Mouse (Mus musculus): ENCODE measurements around the gene Foxo3. TPM values are rescaled to one million over a fixed set of nuclear protein-coding genes. Genes with fewer than 3 reads are reported as not detected.

Foxo3 gene
- total RNA-seq, 1 experiment from 2014 or later: 80.1 TPM

GRCm38 (mm10) chr10:42203321-42204155, 73.0 kb downstream of the Foxo3 start:
- ATAC-seq (ENCODE audit: extremely low read depth, insufficient number of reproducible peaks, low FRiP score, poor library complexity, severe bottlenecking): no peak

GRCm38 (mm10) chr10:42202561-42202960, 74.0 kb downstream of the Foxo3 start:
- no peak for ATAC-seq (ENCODE audit: extremely low read depth, insufficient number of reproducible peaks, low FRiP score, poor library complexity, severe bottlenecking)

- peak; percentile 11; the same call in 1 of the 2 replicates for ATAC-seq (ENCODE audit: extremely low read depth, insufficient number of reproducible peaks, low FRiP score, poor library complexity, severe bottlenecking)
Measured at GRCm38 (mm10) chr10:42199472-42199871, 77.1 kb downstream of the Foxo3 start.

- no peak for ATAC-seq (ENCODE audit: extremely low read depth, insufficient number of reproducible peaks, low FRiP score, poor library complexity, severe bottlenecking)
Measured at GRCm38 (mm10) chr10:42198682-42199081, 77.9 kb downstream of the Foxo3 start.

GRCm38 (mm10) chr10:42194784-42195183, 81.8 kb downstream of the Foxo3 start:
- ATAC-seq (ENCODE audit: extremely low read depth, insufficient number of reproducible peaks, low FRiP score, poor library complexity, severe bottlenecking): no peak

- no peak for ATAC-seq (ENCODE audit: extremely low read depth, insufficient number of reproducible peaks, low FRiP score, poor library complexity, severe bottlenecking)
Measured at GRCm38 (mm10) chr10:42193981-42194380, 82.6 kb downstream of the Foxo3 start.

GRCm38 (mm10) chr10:42192951-42193350, 83.6 kb downstream of the Foxo3 start:
- peak; percentile 28; the same call in 1 of the 2 replicates for ATAC-seq (ENCODE audit: extremely low read depth, insufficient number of reproducible peaks, low FRiP score, poor library complexity, severe bottlenecking)

- ATAC-seq (ENCODE audit: extremely low read depth, insufficient number of reproducible peaks, low FRiP score, poor library complexity, severe bottlenecking): no peak
Measured at GRCm38 (mm10) chr10:42189674-42190434, 86.7 kb downstream of the Foxo3 start.

- ATAC-seq (ENCODE audit: extremely low read depth, insufficient number of reproducible peaks, low FRiP score, poor library complexity, severe bottlenecking): no peak
Measured at GRCm38 (mm10) chr10:42189037-42189436, 87.5 kb downstream of the Foxo3 start.

GRCm38 (mm10) chr10:42188091-42188490, 88.5 kb downstream of the Foxo3 start:
- ATAC-seq (ENCODE audit: extremely low read depth, insufficient number of reproducible peaks, low FRiP score, poor library complexity, severe bottlenecking): no peak

GRCm38 (mm10) chr10:42186941-42187401, 89.6 kb downstream of the Foxo3 start:
- no peak for ATAC-seq (ENCODE audit: extremely low read depth, insufficient number of reproducible peaks, low FRiP score, poor library complexity, severe bottlenecking)

- no peak for ATAC-seq (ENCODE audit: extremely low read depth, insufficient number of reproducible peaks, low FRiP score, poor library complexity, severe bottlenecking)
Measured at GRCm38 (mm10) chr10:42180333-42180732, 96.2 kb downstream of the Foxo3 start.

GRCm38 (mm10) chr10:42178751-42179150, 97.8 kb downstream of the Foxo3 start:
- ATAC-seq (ENCODE audit: extremely low read depth, insufficient number of reproducible peaks, low FRiP score, poor library complexity, severe bottlenecking): no peak

GRCm38 (mm10) chr10:42177771-42178674, 98.5 kb downstream of the Foxo3 start:
- ATAC-seq (ENCODE audit: extremely low read depth, insufficient number of reproducible peaks, low FRiP score, poor library complexity, severe bottlenecking): no peak

GRCm38 (mm10) chr10:42174283-42174682, 102.3 kb downstream of the Foxo3 start:
- no peak for ATAC-seq (ENCODE audit: extremely low read depth, insufficient number of reproducible peaks, low FRiP score, poor library complexity, severe bottlenecking)

- no peak for ATAC-seq (ENCODE audit: extremely low read depth, insufficient number of reproducible peaks, low FRiP score, poor library complexity, severe bottlenecking)
Measured at GRCm38 (mm10) chr10:42173839-42174238, 102.7 kb downstream of the Foxo3 start.

- ATAC-seq (ENCODE audit: extremely low read depth, insufficient number of reproducible peaks, low FRiP score, poor library complexity, severe bottlenecking): no peak
Measured at GRCm38 (mm10) chr10:42170889-42171347, 105.6 kb downstream of the Foxo3 start.

- no peak for ATAC-seq (ENCODE audit: extremely low read depth, insufficient number of reproducible peaks, low FRiP score, poor library complexity, severe bottlenecking)
Measured at GRCm38 (mm10) chr10:42170201-42170600, 106.4 kb downstream of the Foxo3 start.

GRCm38 (mm10) chr10:42154727-42155126, 121.8 kb downstream of the Foxo3 start:
- ATAC-seq (ENCODE audit: extremely low read depth, insufficient number of reproducible peaks, low FRiP score, poor library complexity, severe bottlenecking): no peak

Data from neutrophil, adult 5-6 weeks (primary cell).